Mouse (Mus musculus): ENCODE measurements around the gene Olfr49. TPM values are rescaled to one million over a fixed set of nuclear protein-coding genes. Genes with fewer than 3 reads are reported as not detected.
"Not testable (repeated sequence)": the region's sequence is repeated elsewhere in the genome, so short reads cannot be mapped to it uniquely, and the experiment has no call there.

Gene Olfr49
- total RNA-seq, 4 experiments from 2014 or later = not detected

- DNase-seq (ENCODE audit: low spot score) = no peak
These were observed 53.4 kb downstream of the Olfr49 start for GRCm38 (mm10) chr14:54231176-54231956.

GRCm38 (mm10) chr14:54230638-54231150, 54.0 kb downstream of the Olfr49 start:
- no peak for DNase-seq (ENCODE audit: low spot score)

GRCm38 (mm10) chr14:54229849-54230248, 54.9 kb downstream of the Olfr49 start:
- not testable (repeated sequence) for DNase-seq (ENCODE audit: low spot score)

DNA sequence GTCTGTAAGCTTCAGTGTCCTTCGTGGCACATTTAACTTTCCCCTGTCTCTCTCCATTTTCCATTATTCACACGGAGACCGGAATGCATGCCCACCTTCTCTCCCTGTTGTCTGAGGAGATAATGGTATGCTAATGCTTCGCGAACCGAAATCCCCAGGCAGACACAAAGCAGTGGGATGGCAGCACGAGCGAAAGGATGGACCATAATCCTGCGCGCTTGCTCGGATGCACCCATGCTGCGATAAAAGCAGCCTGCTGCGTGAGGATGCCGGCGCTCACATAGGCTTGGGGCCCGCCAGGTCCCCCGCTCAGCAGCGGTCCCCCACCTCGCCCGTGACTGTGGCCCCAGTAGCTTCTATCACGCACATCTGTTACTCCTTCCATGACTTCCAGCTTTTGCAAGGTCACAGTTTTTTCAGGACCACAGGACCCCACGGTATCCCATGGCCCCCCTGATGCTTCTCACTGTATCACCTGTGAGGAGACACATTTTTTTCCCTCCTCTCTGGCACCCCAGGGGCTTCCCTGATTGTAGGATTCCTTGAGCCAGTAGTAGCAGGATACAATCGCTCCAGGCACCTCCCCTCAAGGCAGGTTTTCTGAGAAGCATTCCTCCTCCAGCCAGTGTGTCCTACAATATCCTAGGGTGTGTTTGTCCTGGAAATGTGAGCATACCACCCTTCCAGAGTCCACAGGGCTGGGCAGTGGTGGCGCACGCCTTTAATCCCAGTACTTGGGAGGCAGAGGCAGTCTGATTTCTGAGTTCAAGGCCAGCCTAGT, 55.6 kb downstream of the Olfr49 start:
- no peak for DNase-seq (ENCODE audit: low spot score)

DNA sequence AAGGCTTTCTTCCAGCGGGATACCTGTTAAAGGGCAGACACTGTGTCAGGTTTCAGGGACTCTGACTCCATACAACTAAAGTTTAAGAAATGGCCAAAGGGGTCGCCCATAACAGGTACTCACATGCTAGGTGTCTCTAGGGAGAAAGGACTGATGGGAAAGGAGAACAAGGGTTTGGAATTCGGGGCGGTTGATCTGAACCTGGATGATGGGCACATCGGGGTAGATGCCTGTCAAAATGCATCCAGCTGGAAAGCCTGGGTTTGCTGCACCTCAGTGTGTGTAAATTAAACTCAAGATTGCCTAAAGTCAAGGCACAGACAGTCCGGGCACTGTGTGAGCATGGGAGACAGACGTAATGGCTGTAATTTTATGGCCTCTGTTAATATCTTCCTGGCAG, 56.2 kb downstream of the Olfr49 start:
- DNase-seq (ENCODE audit: low spot score) = no peak

Other genes with a start within 250 kb of the Olfr49 start
- gene Dad1, start 30.8 kb downstream of the Olfr49 start, total RNA-seq (2022) = 100 to 1,000 TPM; 108 to 121 (median 113) TPM
- 10 to 100 TPM; 40.8 to 49.9 (median 44.7) TPM for gene Abhd4, start 30.8 kb downstream of the Olfr49 start, total RNA-seq (2022)
- gene Oxa1l, start 75.9 kb upstream of the Olfr49 start, total RNA-seq (2022) = 10 to 100 TPM; 84.0 to 95.7 (median 84.7) TPM
- gene Slc7a7, start 132.8 kb upstream of the Olfr49 start, total RNA-seq (2022) = 1 to 10 TPM; 3.8 to 6.4 (median 5.1) TPM
- 100 to 1,000 TPM; 118 to 126 (median 121) TPM for gene Mrpl52, start 142.0 kb upstream of the Olfr49 start, total RNA-seq (2022)
- gene Mmp14, start 146.7 kb upstream of the Olfr49 start, total RNA-seq (2022) = 10 to 100 TPM in 2 of 4 experiments, 1 to 10 TPM in 2; 7.4 to 12.1 (median 9.2) TPM
- gene Lrp10, start 179.2 kb upstream of the Olfr49 start, total RNA-seq (2022) = 10 to 100 TPM; 45.5 to 62.2 (median 50.7) TPM
- gene Rem2, start 191.2 kb upstream of the Olfr49 start, total RNA-seq (2022) = not detected
- 10 to 100 TPM; 29.8 to 34.0 (median 32.1) TPM for gene Prmt5, start 232.6 kb upstream of the Olfr49 start, total RNA-seq (2022)

All from heart, adult 8-10 months (tissue).